Mouse (Mus musculus) E14TG2a.4 (cell line): ENCODE measurements around the gene En2.

Experiments used
- CTCF ChIP-seq: conservative IDR thresholded peaks from 2 replicates; pipeline ENCODE4 v1.5.1; 2014; ENCODE audit warnings: low read length
- NANOG ChIP-seq: IDR thresholded peaks from 2 replicates; pipeline ENCODE4 v1.6.1; 2014; ENCODE audit warnings: borderline replicate concordance, low read length, mixed read lengths
- POU5F1 ChIP-seq: IDR thresholded peaks from 2 replicates; pipeline ENCODE4 v1.6.1; 2014; ENCODE audit warnings: low read length, borderline replicate concordance

DNA sequence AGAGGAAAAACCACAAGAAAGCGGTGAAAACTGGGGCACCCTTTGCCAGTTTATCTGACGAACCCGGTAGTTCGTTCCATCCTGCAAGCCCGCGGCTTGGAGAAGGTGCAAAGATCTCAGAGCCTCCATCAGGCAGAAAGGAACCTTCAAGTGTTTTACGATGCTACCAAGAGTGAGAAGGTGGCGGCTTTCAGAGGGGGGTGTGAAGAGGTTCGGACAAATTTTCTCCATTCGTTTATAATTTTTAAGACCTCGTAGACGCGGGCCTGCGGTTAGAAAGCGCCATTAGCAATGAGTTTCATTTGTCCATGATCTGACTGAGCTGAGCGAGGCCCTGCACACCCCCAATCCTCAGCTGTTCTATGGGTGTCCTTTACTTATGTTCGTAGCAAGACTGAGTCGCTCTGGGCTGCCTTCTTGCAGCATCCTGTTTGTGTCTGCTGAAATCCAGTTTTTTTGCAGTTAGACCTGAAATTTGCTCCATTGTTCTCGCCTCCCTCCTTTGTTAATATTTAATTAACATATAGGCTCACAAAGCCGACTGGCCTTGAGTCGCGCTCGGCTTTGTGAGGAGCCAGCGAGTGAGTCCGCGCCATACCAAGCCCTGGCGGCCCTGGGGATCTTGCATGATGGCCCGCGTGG, 2.2 kb downstream of the En2 start:
- no peak for TF ChIP-seq CTCF
- no peak for TF ChIP-seq POU5F1
- TF ChIP-seq NANOG: no peak
